Mouse (Mus musculus): ENCODE results near the gene Park7.

GRCm38 (mm10) chr4:150868859-150869258, 45.4 kb downstream of the Park7 start:
- TF ChIP-seq MAFK (IDR thresholded peaks at IDR 0.05; ENCODE audit: insufficient read depth, low read depth, low read length) (no peak), ZNF384 (IDR thresholded peaks at IDR 0.05; ENCODE audit: low read depth, low read length) (no peak), CHD2 (IDR thresholded peaks at IDR 0.05; ENCODE audit: low read depth, low read length) (no peak), ZC3H11A (IDR thresholded peaks at IDR 0.05; ENCODE audit: borderline replicate concordance, low read depth, low read length) (no peak), HCFC1 (IDR thresholded peaks at IDR 0.05; ENCODE audit: borderline replicate concordance, insufficient read depth, low read length) (no peak)
